Mouse (Mus musculus) G1E (cell line): Measurements from ENCODE around the gene Rb1.

Experiments used
- CTCF ChIP-seq: IDR thresholded peaks from 2 replicates; pipeline ENCODE4 v1.5.1; 2012; ENCODE audit warnings: low read depth, low read length, inconsistent platforms, mixed read lengths
- GATA1 ChIP-seq: IDR thresholded peaks from 2 replicates; pipeline ENCODE4 v1.6.1; 2012; ENCODE audit warnings: borderline replicate concordance, low read length, inconsistent platforms, mixed read lengths
- GATA2 ChIP-seq: IDR thresholded peaks from 2 replicates; pipeline ENCODE4 v1.6.1; 2012; ENCODE audit warnings: low read depth, low read length, inconsistent platforms, borderline replicate concordance
- POLR2AphosphoS5 ChIP-seq: IDR thresholded peaks from 2 replicates; pipeline ENCODE4 v1.6.1; 2012; ENCODE audit warnings: low read depth, low read length, inconsistent platforms; ENCODE audit not compliant: insufficient replicate concordance
- TAL1 ChIP-seq: conservative IDR thresholded peaks from 2 replicates; pipeline ENCODE4 v1.6.1; 2012; ENCODE audit warnings: low read depth, low read length, inconsistent platforms, mixed read lengths

GRCm38 (mm10) chr14:73146721-73147120, 178.9 kb downstream of the Rb1 start:
- TF ChIP-seq CTCF (no peak), TAL1 (no peak), POLR2AphosphoS5 (no peak), GATA2 (no peak), GATA1 (no peak)
